In the genomic region with DNA sequence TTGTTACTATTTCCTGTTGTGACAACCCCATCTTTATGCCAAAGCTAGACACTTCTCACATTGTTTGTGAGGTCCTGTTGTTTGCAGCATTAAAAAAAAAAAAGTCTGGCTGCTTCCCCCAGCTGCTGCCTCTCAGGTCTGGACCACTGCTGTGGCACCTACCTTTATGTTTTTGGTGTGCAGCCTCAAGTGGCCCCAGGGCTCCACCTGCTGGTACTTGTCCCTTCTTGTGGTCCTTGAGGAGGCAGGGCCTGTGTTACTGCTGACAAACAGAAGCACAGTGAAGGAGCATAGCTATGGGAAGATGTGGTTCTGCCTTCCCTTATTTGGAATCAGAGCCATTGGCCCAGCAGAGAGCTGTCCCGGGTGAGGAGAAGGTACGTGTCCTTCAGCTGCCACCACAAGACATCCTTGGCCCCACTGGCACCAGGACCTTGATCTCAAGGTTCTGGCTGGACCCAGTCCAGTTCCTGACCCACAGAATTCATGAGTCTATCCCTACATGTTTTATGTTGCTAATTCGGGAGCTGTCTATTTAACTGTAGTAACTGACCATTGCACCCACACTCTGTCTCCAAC, we compare ENCODE assay signal across 10 mouse cellular contexts. TPM values are rescaled to one million over a fixed set of nuclear protein-coding genes. Genes with fewer than 3 reads are reported as not detected.
A peak's percentile ranks its signal among the peaks of the same experiment; 100 is the strongest.
DNase-seq lines count a peak whose midpoint lies in the region; ATAC-seq and TF ChIP-seq lines count a peak whose summit lies in the region.
"Had no signal": no experiment of that assay in that cellular context is flagged by ENCODE, and none has a peak within 500 bp of the region (broad histone marks: within the 10 kb centered on the region; RNA-seq: fewer than 3 reads in every experiment).

No protein-coding gene starts in this region.

- no peaks in the 10 kb centered on the region for H3K36me3 ChIP-seq in E14TG2a.4 (ENCODE audit: insufficient read depth, low read length)
- no peaks in the 10 kb centered on the region for H3K36me3 ChIP-seq in thymus, adult 2 months (ENCODE audit: control insufficient read depth, insufficient read depth, low read length)
- H3K36me3 ChIP-seq: embryonic facial prominence, embryonic 15.5 days; limb, embryonic 12.5 days had no signal

- H3K27ac ChIP-seq in layer of hippocampus, adult 2 months = no peak overlapping the region
- H3K27ac ChIP-seq in thymus, adult 2 months (ENCODE audit: control insufficient read depth, insufficient read depth, low read length) = no peak overlapping the region
- H3K27ac ChIP-seq: embryonic facial prominence, embryonic 15.5 days; limb, embryonic 12.5 days had no signal

- H3K27me3 ChIP-seq in E14TG2a.4 (ENCODE audit: insufficient read depth, low read length) = peaks cover 4% of the 10 kb centered on the region; the same call in 1 of the 2 replicates
- H3K27me3 ChIP-seq in thymus, adult 2 months (ENCODE audit: control insufficient read depth, insufficient read depth, low read length) = no peaks in the 10 kb centered on the region

- no peak for TF ChIP-seq POLR2A in thymus, adult 2 months (IDR thresholded peaks at IDR 0.05; ENCODE audit: control insufficient read depth, extremely low read depth, insufficient read depth, low read length, poor library complexity)

- peak in 1 of 2 experiments; percentile 62 for DNase-seq in layer of hippocampus, adult 2 months (ENCODE audit: low spot score in 2 of 2)
- no peak for DNase-seq in layer of hippocampus, adult 8-10 months (ENCODE audit: low spot score in 2 of 2)
- DNase-seq in adrenal gland, postnatal 10 days = peak; percentile 64
- DNase-seq in lung, postnatal 36 days = peak; percentile 82
- peak; percentile 86 for DNase-seq in thymus, adult 2 months
- no peak for DNase-seq in gastrocnemius, postnatal 25 days

- peak; percentile 74 for ATAC-seq in erythroid progenitor cell, adult 5-6 weeks (replicated peaks; ENCODE audit: low FRiP score, poor library complexity, severe bottlenecking)

- H3K9me3 ChIP-seq in E14TG2a.4 (ENCODE audit: low read length) = no peaks in the 10 kb centered on the region
- H3K9me3 ChIP-seq: embryonic facial prominence, embryonic 15.5 days; limb, embryonic 12.5 days had no signal

- peaks cover 26% of the 10 kb centered on the region for H3K4me1 ChIP-seq in E14TG2a.4 (replicated peaks; ENCODE audit: low read depth, low read length)
- peaks cover 12% of the 10 kb centered on the region for H3K4me1 ChIP-seq in thymus, adult 2 months (replicated peaks; ENCODE audit: control insufficient read depth, insufficient read depth, low read length)

- no peak overlapping the region for H3K4me3 ChIP-seq in layer of hippocampus, adult 2 months
- H3K4me3 ChIP-seq in E14TG2a.4 (replicated peaks; ENCODE audit: low read length) = no peak overlapping the region
- H3K4me3 ChIP-seq in thymus, adult 2 months (ENCODE audit: control insufficient read depth, insufficient read depth, low read length) = no peak overlapping the region
- H3K4me3 ChIP-seq: embryonic facial prominence, embryonic 15.5 days; limb, embryonic 12.5 days had no signal

- WGBS in thymus, adult 2 months = 49% methylated on average over 3 of the region's 3 CpGs

- TF ChIP-seq CTCF in layer of hippocampus, adult 2 months (conservative IDR thresholded peaks at IDR 0.05) = peak; percentile 74
- TF ChIP-seq CTCF in E14TG2a.4 (conservative IDR thresholded peaks at IDR 0.05; ENCODE audit: low read length) = peak; percentile 25
- peak; percentile 83 for TF ChIP-seq CTCF in thymus, adult 2 months (IDR thresholded peaks at IDR 0.05; ENCODE audit: borderline replicate concordance, control insufficient read depth, extremely low read depth, insufficient read depth, low read length, poor library complexity)

RNA-seq across cellular contexts. Expression of a gene that starts 6.2 kb away (rescaled TPM):
- total RNA-seq in layer of hippocampus, adult 2 months (2021) = 100 to 1,000 TPM; 101 to 112 TPM
- total RNA-seq in layer of hippocampus, adult 8-10 months (2022) = 100 to 1,000 TPM in 3 of 4 experiments, 10 to 100 TPM in 1; 92.1 to 120 (median 112) TPM
- total RNA-seq in adrenal gland, postnatal 10 days (2021) = 1 to 10 TPM; 4.8 to 8.4 TPM
- 152 and 165 TPM in 2 replicates for total RNA-seq in erythroid progenitor cell, adult 5-6 weeks (2015; ENCODE audit: low replicate concordance)
- total RNA-seq in erythroid progenitor cell, adult 5-6 weeks (2017; ENCODE audit: low replicate concordance) = 245 and 276 TPM in 2 replicates
- 767 and 809 TPM in 2 replicates for polyA plus RNA-seq in thymus, adult 2 months (2012; rRNA removed)
- total RNA-seq in gastrocnemius, postnatal 25 days (2021) = not detected

RNA-seq across cellular contexts. Expression of a gene that starts 30.2 kb away (rescaled TPM):
- under 1 TPM; 0.72 to 0.81 TPM for total RNA-seq in layer of hippocampus, adult 2 months (2021)
- under 1 TPM; 0.47 to 0.93 (median 0.56) TPM for total RNA-seq in layer of hippocampus, adult 8-10 months (2022)
- 1 to 10 TPM; 6.4 to 6.7 TPM for total RNA-seq in adrenal gland, postnatal 10 days (2021)
- total RNA-seq in erythroid progenitor cell, adult 5-6 weeks (2015; ENCODE audit: low replicate concordance) = 12.2 and 12.3 TPM in 2 replicates
- 10.9 and 14.4 TPM in 2 replicates for total RNA-seq in erythroid progenitor cell, adult 5-6 weeks (2017; ENCODE audit: low replicate concordance)
- polyA plus RNA-seq in thymus, adult 2 months (2012; rRNA removed) = 6.3 and 6.9 TPM in 2 replicates
- total RNA-seq in gastrocnemius, postnatal 25 days (2021) = 1 to 10 TPM; 1.5 to 3.8 TPM

RNA-seq across cellular contexts. Expression of a gene that starts 42.7 kb away (rescaled TPM):
- total RNA-seq in layer of hippocampus, adult 2 months (2021) = 1 to 10 TPM in 1 of 2 experiments, not detected in 1; 2.1 TPM
- total RNA-seq in layer of hippocampus, adult 8-10 months (2022) = 1 to 10 TPM; 2.1 to 6.9 (median 2.6) TPM
- 10 to 100 TPM in 1 of 2 experiments, 1 to 10 TPM in 1; 7.3 to 10.8 TPM for total RNA-seq in adrenal gland, postnatal 10 days (2021)
- total RNA-seq in erythroid progenitor cell, adult 5-6 weeks (2015; ENCODE audit: low replicate concordance) = 3.6 TPM in 1 of 2 replicates, not detected in the other
- total RNA-seq in erythroid progenitor cell, adult 5-6 weeks (2017; ENCODE audit: low replicate concordance) = not detected in 2 replicates
- polyA plus RNA-seq in thymus, adult 2 months (2012; rRNA removed) = 42.6 and 56.8 TPM in 2 replicates
- total RNA-seq in gastrocnemius, postnatal 25 days (2021) = 1 to 10 TPM in 1 of 2 experiments, under 1 TPM in 1; 0.49 to 2.7 TPM

RNA-seq across cellular contexts. Expression of a gene that starts 55.6 kb away (rescaled TPM):
- total RNA-seq in layer of hippocampus, adult 2 months (2021) = 1 to 10 TPM; 5.3 TPM
- 10 to 100 TPM in 1 of 4 experiments, 1 to 10 TPM in 3; 4.6 to 10.5 (median 7.9) TPM for total RNA-seq in layer of hippocampus, adult 8-10 months (2022)
- 10 to 100 TPM; 18.5 to 25.9 TPM for total RNA-seq in adrenal gland, postnatal 10 days (2021)
- total RNA-seq in erythroid progenitor cell, adult 5-6 weeks (2015; ENCODE audit: low replicate concordance) = 2.1 and 5.4 TPM in 2 replicates
- 0.68 and 0.90 TPM in 2 replicates for total RNA-seq in erythroid progenitor cell, adult 5-6 weeks (2017; ENCODE audit: low replicate concordance)
- 68.0 and 77.5 TPM in 2 replicates for polyA plus RNA-seq in thymus, adult 2 months (2012; rRNA removed)
- total RNA-seq in gastrocnemius, postnatal 25 days (2021) = 1 to 10 TPM; 1.9 to 3.0 TPM

Comparison
In these comparisons a context has a peak if more than half of its experiments do, and no peak if none do; other contexts are left out.
1. DNase-seq: peak in adrenal gland, postnatal 10 days (single experiment), lung, postnatal 36 days (single experiment) and thymus, adult 2 months (single experiment); none in layer of hippocampus, adult 8-10 months (0 of 2) and gastrocnemius, postnatal 25 days (single experiment).
2. CTCF ChIP-seq: peak in every context shown above with its lines; median percentile 83 in thymus, adult 2 months; 74 in layer of hippocampus, adult 2 months; 25 in E14TG2a.4.
3. RNA of a gene that starts 6.2 kb away (total RNA-seq): 152 to 276 TPM in erythroid progenitor cell, adult 5-6 weeks, 92.1 to 120 TPM in layer of hippocampus, adult 8-10 months and 101 to 112 TPM in layer of hippocampus, adult 2 months; 4.8 to 8.4 TPM in adrenal gland, postnatal 10 days and not detected in gastrocnemius, postnatal 25 days; every median in the first group is over 4 times any median in the second.